Mouse (Mus musculus) embryonic facial prominence, embryonic 14.5 days (tissue): ENCODE results near the gene Usp3. TPM values are rescaled to one million over a fixed set of nuclear protein-coding genes. Genes with fewer than 3 reads are reported as not detected.

Source experiments
- ATAC-seq: fragments of 200-750 bp; cut with Nextera tagmentation; 2 replicates; pipeline ENCODE4 v1.8.0; 2017; ENCODE audit warnings: low read depth, moderate number of reproducible peaks, moderate TSS enrichment
- DNase-seq: peaks from one replicate; pipeline ENCODE4 v3.0.0-alpha.2; 2015; ENCODE audit warnings: low spot score
- H3K27ac ChIP-seq: fragments of 300-500 bp; sonication (generic); replicated peaks from 2 replicates; pipeline ENCODE4 v1.5.1; 2014; ENCODE audit warnings: low read depth, mild to moderate bottlenecking, low read length, moderate library complexity
- H3K27me3 ChIP-seq: fragments of 300-500 bp; sonication (generic); replicated peaks from 2 replicates; pipeline ENCODE4 v1.6.1; 2014; ENCODE audit warnings: low read length; ENCODE audit not compliant: control insufficient read depth, insufficient read depth
- H3K36me3 ChIP-seq: fragments of 300-500 bp; sonication (generic); 2 replicates; pipeline ENCODE4 v1.6.1; 2014; ENCODE audit warnings: low read length, mixed read lengths; ENCODE audit not compliant: control insufficient read depth, insufficient read depth
- H3K4me1 ChIP-seq: fragments of 300-500 bp; sonication (generic); 2 replicates; pipeline ENCODE4 v1.6.1; 2014; ENCODE audit warnings: antibody characterized with exemption, low read length; ENCODE audit not compliant: control insufficient read depth, insufficient read depth
- H3K4me2 ChIP-seq: fragments of 300-500 bp; sonication (generic); 2 replicates; pipeline ENCODE4 v1.6.1; 2014; ENCODE audit warnings: low read depth, mild to moderate bottlenecking, low read length, moderate library complexity, mixed read lengths
- H3K4me3 ChIP-seq: fragments of 300-500 bp; sonication (generic); 2 replicates; pipeline ENCODE4 v1.5.1; 2014; ENCODE audit warnings: low read depth, mild to moderate bottlenecking, low read length
- H3K9ac ChIP-seq: fragments of 300-500 bp; sonication (generic); 2 replicates; pipeline ENCODE4 v1.6.1; 2014; ENCODE audit warnings: low read depth, mild to moderate bottlenecking, low read length, moderate library complexity, mixed read lengths
- H3K9me3 ChIP-seq: fragments of 300-500 bp; sonication (generic); 2 replicates; pipeline ENCODE4 v1.6.1; 2016; ENCODE audit warnings: low read length; ENCODE audit not compliant: control insufficient read depth
- WGBS: fragments of 180-500 bp; shearing (Covaris S2); extraction: QIAGEN DNeasy Blood & Tissue Kit; methylation state at CpG from one replicate; pipeline ENCODE4 v1.1.7; 2014; 5-methylcytosine and 5-hydroxymethylcytosine counted together
- polyA plus RNA-seq: library from polyadenylated mRNA; unstranded; fragments of >200 nt; fragmentation: Nextera tagmentation; extraction: Ambion mirVana; gene quantifications from 2 replicates; pipeline ENCODE4 v1.2.1, GENCODE M21; 2014

Usp3 gene
- polyA plus RNA-seq, 1 experiment from 2014 or later: 49.6 TPM

GRCm38 (mm10) chr9:66505141-66505917, 87.6 kb downstream of the Usp3 start:
- Histone ChIP-seq H3K4me1 (peaks cover under 1% of the 10 kb centered on the region; the same call in 1 of the 2 replicates), H3K36me3 (peaks cover 57% of the 10 kb centered on the region), H3K27me3 (no peaks in the 10 kb centered on the region), H3K27ac (no peak overlapping the region), H3K4me3 (no peak overlapping the region), H3K9me3 (no peaks in the 10 kb centered on the region), H3K9ac (no peak overlapping the region), H3K4me2 (no peak overlapping the region)
- WGBS: 77% methylated on average over 9 of the region's 9 CpGs
- no peak for ATAC-seq
- no peak for DNase-seq

GRCm38 (mm10) chr9:66504518-66504917, 88.4 kb downstream of the Usp3 start:
- H3K9me3 ChIP-seq: no peaks in the 10 kb centered on the region
- DNase-seq (no peak), ATAC-seq (no peak)
- 93% methylated on average over 13 of the region's 13 CpGs for WGBS
- H3K36me3 ChIP-seq: peaks cover 62% of the 10 kb centered on the region
- H3K4me3 ChIP-seq: no peak overlapping the region
- H3K4me2 ChIP-seq: no peak overlapping the region
- H3K9ac ChIP-seq: no peak overlapping the region
- no peak overlapping the region for H3K27ac ChIP-seq
- H3K4me1 ChIP-seq: no peaks in the 10 kb centered on the region
- H3K27me3 ChIP-seq: no peaks in the 10 kb centered on the region

- WGBS: 73% methylated on average over 4 of the region's 4 CpGs
- H3K4me3 ChIP-seq: no peak overlapping the region
- no peak overlapping the region for H3K4me2 ChIP-seq
- no peaks in the 10 kb centered on the region for H3K9me3 ChIP-seq
- ATAC-seq (no peak), DNase-seq (no peak)
- no peaks in the 10 kb centered on the region for H3K4me1 ChIP-seq
- H3K27me3 ChIP-seq: no peaks in the 10 kb centered on the region
- H3K36me3 ChIP-seq: peaks cover 58% of the 10 kb centered on the region
- H3K9ac ChIP-seq: no peak overlapping the region
- no peak overlapping the region for H3K27ac ChIP-seq
Measured at GRCm38 (mm10) chr9:66503879-66504411, 89.0 kb downstream of the Usp3 start.

- H3K27ac ChIP-seq: no peak overlapping the region
- no peaks in the 10 kb centered on the region for H3K27me3 ChIP-seq
- H3K9ac ChIP-seq: no peak overlapping the region
- no peak overlapping the region for H3K4me2 ChIP-seq
- H3K36me3 ChIP-seq: peaks cover 65% of the 10 kb centered on the region
- no peaks in the 10 kb centered on the region for H3K9me3 ChIP-seq
- 66% methylated on average over 2 of the region's 2 CpGs for WGBS
- no peak overlapping the region for H3K4me3 ChIP-seq
- H3K4me1 ChIP-seq: no peaks in the 10 kb centered on the region
- ATAC-seq (no peak), DNase-seq (no peak)
Measured at GRCm38 (mm10) chr9:66501248-66501647, 91.7 kb downstream of the Usp3 start.

GRCm38 (mm10) chr9:66493992-66494391, 99.0 kb downstream of the Usp3 start:
- ATAC-seq (no peak), DNase-seq (no peak)
- Histone ChIP-seq H3K27me3 (no peaks in the 10 kb centered on the region), H3K4me2 (no peak overlapping the region), H3K4me3 (no peak overlapping the region), H3K9me3 (no peaks in the 10 kb centered on the region), H3K4me1 (no peaks in the 10 kb centered on the region), H3K36me3 (peaks cover 88% of the 10 kb centered on the region), H3K27ac (no peak overlapping the region), H3K9ac (no peak overlapping the region)

- no peaks in the 10 kb centered on the region for H3K27me3 ChIP-seq
- ATAC-seq (no peak), DNase-seq (no peak)
- WGBS: 92% methylated on average over 1 of the region's 1 CpGs
- H3K4me1 ChIP-seq: no peaks in the 10 kb centered on the region
- no peak overlapping the region for H3K27ac ChIP-seq
- no peak overlapping the region for H3K4me2 ChIP-seq
- H3K36me3 ChIP-seq: peaks cover 89% of the 10 kb centered on the region
- no peak overlapping the region for H3K9ac ChIP-seq
- no peak overlapping the region for H3K4me3 ChIP-seq
- no peaks in the 10 kb centered on the region for H3K9me3 ChIP-seq
Measured at GRCm38 (mm10) chr9:66492361-66492760, 100.6 kb downstream of the Usp3 start.

GRCm38 (mm10) chr9:66488786-66489185, 104.2 kb downstream of the Usp3 start:
- H3K4me2 ChIP-seq: no peak overlapping the region
- no peak overlapping the region for H3K4me3 ChIP-seq
- ATAC-seq: no peak
- H3K27me3 ChIP-seq: no peaks in the 10 kb centered on the region
- no peaks in the 10 kb centered on the region for H3K9me3 ChIP-seq
- no peaks in the 10 kb centered on the region for H3K4me1 ChIP-seq
- no peak for DNase-seq
- peaks cover 93% of the 10 kb centered on the region for H3K36me3 ChIP-seq
- H3K9ac ChIP-seq: no peak overlapping the region
- no peak overlapping the region for H3K27ac ChIP-seq

- ATAC-seq (no peak), DNase-seq (no peak)
- Histone ChIP-seq H3K27me3 (no peaks in the 10 kb centered on the region), H3K27ac (no peak overlapping the region), H3K9me3 (no peaks in the 10 kb centered on the region), H3K36me3 (peaks cover 68% of the 10 kb centered on the region), H3K9ac (no peak overlapping the region), H3K4me1 (no peaks in the 10 kb centered on the region), H3K4me3 (no peak overlapping the region), H3K4me2 (no peak overlapping the region)
- 90% methylated on average over 3 of the region's 3 CpGs for WGBS
Measured at GRCm38 (mm10) chr9:66483429-66483828, 109.5 kb downstream of the Usp3 start.

GRCm38 (mm10) chr9:66477785-66478184, 115.2 kb downstream of the Usp3 start:
- Histone ChIP-seq H3K4me1 (no peaks in the 10 kb centered on the region), H3K4me3 (no peak overlapping the region), H3K27ac (no peak overlapping the region), H3K9ac (no peak overlapping the region), H3K27me3 (no peaks in the 10 kb centered on the region), H3K4me2 (no peak overlapping the region), H3K9me3 (no peaks in the 10 kb centered on the region), H3K36me3 (peaks cover 61% of the 10 kb centered on the region)
- DNase-seq (no peak), ATAC-seq (no peak)
- 83% methylated on average over 2 of the region's 2 CpGs for WGBS
